Mouse (Mus musculus): ENCODE data around the gene Stx7. TPM values are rescaled to one million over a fixed set of nuclear protein-coding genes. Genes with fewer than 3 reads are reported as not detected.

The Stx7 gene
- polyA plus RNA-seq, 1 experiment, result 42.2 TPM

DNA sequence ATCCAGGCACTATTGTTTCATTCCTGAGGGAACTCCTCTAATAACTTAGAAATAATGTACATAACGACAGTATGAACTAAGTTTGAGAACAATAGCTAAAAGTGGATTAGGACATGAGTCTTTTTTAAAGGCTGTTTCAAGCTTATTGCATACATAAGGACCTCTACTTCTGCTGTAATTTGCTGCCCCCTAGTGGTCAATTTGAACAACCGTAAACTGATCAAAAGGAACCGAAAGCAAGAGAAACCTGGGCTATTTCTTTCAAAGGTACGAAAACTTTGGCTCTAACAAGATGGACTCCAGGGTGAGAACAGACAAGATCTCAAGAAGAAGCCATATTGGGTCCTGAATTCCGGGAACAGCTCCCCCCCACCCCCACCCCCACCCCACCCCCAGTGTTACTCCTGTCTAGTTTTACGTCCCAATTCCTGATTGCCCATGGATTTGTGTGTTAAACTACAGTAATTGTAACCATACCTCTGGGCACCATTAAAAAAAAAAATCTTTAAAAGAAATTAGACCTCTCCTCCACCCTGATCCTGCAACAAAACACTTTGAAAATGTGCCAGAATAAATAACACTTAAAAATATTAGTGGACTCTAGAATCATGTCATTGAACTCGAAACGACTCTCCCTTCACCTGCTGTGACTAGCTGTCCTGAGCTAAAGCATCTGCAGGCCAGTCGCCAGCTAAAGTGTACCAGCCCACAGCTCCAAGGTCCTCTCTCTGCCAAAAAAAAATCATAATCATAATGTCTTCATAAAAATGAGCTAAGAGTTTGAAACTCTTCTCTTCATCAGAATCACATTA is 17.4 kb upstream of the Stx7 start:
- 40% methylated on average over 9 of the region's 9 CpGs for whole genome bisulfite sequencing
- no peak overlapping the region for H3K27ac ChIP-seq (ENCODE audit: control insufficient read depth, insufficient read depth, low read length)
- DNase-seq, result peak; percentile 55

DNA sequence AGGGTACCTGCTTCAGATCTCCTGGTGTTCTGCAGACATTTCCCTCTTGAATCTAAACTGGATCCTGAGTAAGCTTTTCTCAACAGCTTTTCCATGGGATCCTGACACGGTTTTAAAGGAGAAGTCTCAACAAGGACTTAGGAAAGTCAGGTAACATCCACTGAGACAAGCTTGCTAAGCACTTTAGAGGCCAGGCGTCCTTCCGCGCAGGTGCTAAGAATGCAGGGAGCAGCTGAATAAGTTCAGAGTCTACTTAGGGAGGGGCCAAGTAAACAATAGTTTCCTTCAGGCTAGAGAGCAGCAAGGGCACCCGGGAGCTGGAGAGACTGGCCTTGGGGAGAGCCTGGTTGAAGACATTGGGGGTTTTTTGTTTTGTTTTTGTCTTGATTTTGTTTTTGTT is 16.8 kb upstream of the Stx7 start:
- no peak for DNase-seq
- no peak overlapping the region for H3K4me3 ChIP-seq (ENCODE audit: control insufficient read depth, insufficient read depth, low read length)
- no peaks in the 10 kb centered on the region for H3K27me3 ChIP-seq (ENCODE audit: control insufficient read depth, insufficient read depth, low read length)
- TF ChIP-seq CTCF (IDR thresholded peaks at IDR 0.05; ENCODE audit: borderline replicate concordance, control insufficient read depth, extremely low read depth, insufficient read depth, low read length, poor library complexity) (no peak), POLR2A (IDR thresholded peaks at IDR 0.05; ENCODE audit: control insufficient read depth, extremely low read depth, insufficient read depth, low read length, poor library complexity) (no peak)
- H3K36me3 ChIP-seq (ENCODE audit: control insufficient read depth, insufficient read depth, low read length), result no peaks in the 10 kb centered on the region
- H3K4me1 ChIP-seq (replicated peaks; ENCODE audit: control insufficient read depth, insufficient read depth, low read length), result no peaks in the 10 kb centered on the region
- peak overlapping the region; percentile 29; the same call in 1 of the 2 replicates for H3K27ac ChIP-seq (ENCODE audit: control insufficient read depth, insufficient read depth, low read length)
- WGBS, result 81% methylated on average over 5 of the region's 5 CpGs

More for the DNA sequence above, 17.4 kb upstream of the Stx7 start:
- no peak for TF ChIP-seq CTCF (IDR thresholded peaks at IDR 0.05; ENCODE audit: borderline replicate concordance, control insufficient read depth, extremely low read depth, insufficient read depth, low read length, poor library complexity)
- no peak for TF ChIP-seq POLR2A (IDR thresholded peaks at IDR 0.05; ENCODE audit: control insufficient read depth, extremely low read depth, insufficient read depth, low read length, poor library complexity)
- H3K27me3 ChIP-seq (ENCODE audit: control insufficient read depth, insufficient read depth, low read length), result no peaks in the 10 kb centered on the region
- H3K4me3 ChIP-seq (ENCODE audit: control insufficient read depth, insufficient read depth, low read length), result no peak overlapping the region
- H3K36me3 ChIP-seq (ENCODE audit: control insufficient read depth, insufficient read depth, low read length), result no peaks in the 10 kb centered on the region
- H3K4me1 ChIP-seq (replicated peaks; ENCODE audit: control insufficient read depth, insufficient read depth, low read length), result no peaks in the 10 kb centered on the region

DNA sequence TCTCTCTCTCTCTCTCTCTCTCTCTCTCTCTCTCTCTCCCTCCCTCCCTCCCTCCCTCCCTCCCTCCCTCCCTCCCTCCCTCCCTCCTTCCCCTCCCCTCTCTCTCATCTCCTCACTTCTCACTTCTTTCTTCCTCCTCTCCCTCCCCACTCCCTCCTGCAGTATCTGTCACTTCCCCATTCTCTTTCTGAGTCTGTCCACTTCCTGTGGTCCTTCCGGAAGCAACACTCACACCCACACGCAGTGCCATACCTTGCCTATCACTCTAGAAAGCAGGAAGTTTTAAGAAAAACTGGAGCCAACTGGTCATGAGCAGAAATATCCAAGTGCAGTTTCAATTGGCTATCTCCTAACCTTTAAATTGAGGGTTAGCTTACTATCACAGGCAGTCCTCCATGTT is 16.0 kb upstream of the Stx7 start:
- 17% methylated on average over 2 of the region's 2 CpGs for WGBS
- no peaks in the 10 kb centered on the region for H3K36me3 ChIP-seq (ENCODE audit: control insufficient read depth, insufficient read depth, low read length)
- DNase-seq, result no peak
- TF ChIP-seq CTCF (IDR thresholded peaks at IDR 0.05; ENCODE audit: borderline replicate concordance, control insufficient read depth, extremely low read depth, insufficient read depth, low read length, poor library complexity) (no peak), POLR2A (IDR thresholded peaks at IDR 0.05; ENCODE audit: control insufficient read depth, extremely low read depth, insufficient read depth, low read length, poor library complexity) (no peak)
- H3K4me1 ChIP-seq (replicated peaks; ENCODE audit: control insufficient read depth, insufficient read depth, low read length), result no peaks in the 10 kb centered on the region
- H3K4me3 ChIP-seq (ENCODE audit: control insufficient read depth, insufficient read depth, low read length), result no peak overlapping the region
- no peak overlapping the region for H3K27ac ChIP-seq (ENCODE audit: control insufficient read depth, insufficient read depth, low read length)
- no peaks in the 10 kb centered on the region for H3K27me3 ChIP-seq (ENCODE audit: control insufficient read depth, insufficient read depth, low read length)

DNA sequence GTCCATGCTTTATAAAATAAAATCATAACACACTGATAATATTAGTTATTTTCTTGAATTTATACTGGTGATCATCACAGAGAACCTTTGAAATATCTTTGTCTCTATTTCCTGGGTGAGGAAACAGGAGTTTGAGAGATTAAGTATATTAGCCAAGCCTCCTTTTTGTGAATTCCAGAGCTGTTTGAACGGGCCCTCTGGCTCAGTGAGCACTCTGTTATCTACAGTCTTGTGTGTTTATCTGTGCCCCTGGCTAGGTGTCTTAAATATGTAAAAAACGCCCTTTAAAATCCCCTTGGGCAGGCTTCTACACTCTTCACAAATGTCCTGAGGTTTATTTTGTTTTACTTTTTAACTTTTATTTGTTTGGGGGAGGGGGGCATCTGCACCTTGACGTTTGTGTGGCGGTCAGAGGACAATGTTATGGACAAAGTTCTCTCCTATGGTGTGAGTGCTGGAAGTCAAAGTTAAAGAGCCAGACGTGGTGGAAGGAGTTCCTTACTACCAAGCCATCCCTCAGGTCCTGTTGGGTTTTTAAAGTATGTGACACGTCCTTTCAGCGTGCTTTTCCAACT is 14.9 kb upstream of the Stx7 start:
- DNase-seq, result no peak
- no peak overlapping the region for H3K4me3 ChIP-seq (ENCODE audit: control insufficient read depth, insufficient read depth, low read length)
- 87% methylated on average over 7 of the region's 7 CpGs for WGBS
- no peak overlapping the region for H3K27ac ChIP-seq (ENCODE audit: control insufficient read depth, insufficient read depth, low read length)
- H3K4me1 ChIP-seq (replicated peaks; ENCODE audit: control insufficient read depth, insufficient read depth, low read length), result no peaks in the 10 kb centered on the region
- H3K36me3 ChIP-seq (ENCODE audit: control insufficient read depth, insufficient read depth, low read length), result no peaks in the 10 kb centered on the region
- H3K27me3 ChIP-seq (ENCODE audit: control insufficient read depth, insufficient read depth, low read length), result no peaks in the 10 kb centered on the region
- TF ChIP-seq POLR2A (IDR thresholded peaks at IDR 0.05; ENCODE audit: control insufficient read depth, extremely low read depth, insufficient read depth, low read length, poor library complexity) (no peak), CTCF (IDR thresholded peaks at IDR 0.05; ENCODE audit: borderline replicate concordance, control insufficient read depth, extremely low read depth, insufficient read depth, low read length, poor library complexity) (no peak)

DNA sequence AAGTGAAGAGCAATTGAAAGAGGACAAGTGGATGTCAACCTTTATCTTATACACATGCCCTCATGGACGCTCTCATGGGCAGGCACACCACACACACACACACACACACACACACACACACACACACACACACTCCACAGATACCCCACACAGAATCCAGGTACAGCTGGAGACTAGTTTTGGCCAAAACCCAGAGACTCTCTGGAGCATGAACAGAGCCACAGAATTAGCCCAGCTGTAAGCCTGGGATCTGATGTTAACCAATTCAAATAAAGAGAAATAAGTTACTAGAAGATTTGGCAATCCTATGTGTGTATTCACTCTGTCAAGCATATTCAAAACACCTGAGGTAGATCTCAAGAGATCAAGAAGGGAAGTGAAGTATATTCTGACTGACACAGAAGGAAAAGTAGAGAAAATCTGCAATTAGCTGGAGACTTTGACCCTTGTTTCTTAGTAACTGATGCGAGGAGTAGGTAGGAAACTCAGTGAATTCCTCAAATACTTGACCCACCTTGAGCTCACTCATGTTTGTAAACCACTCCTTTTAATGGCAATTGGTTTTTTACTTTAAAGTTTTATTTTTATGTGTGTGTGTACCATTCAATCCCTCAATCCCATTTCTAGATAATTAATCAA is 10.4 kb upstream of the Stx7 start:
- H3K4me3 ChIP-seq (ENCODE audit: control insufficient read depth, insufficient read depth, low read length), result no peak overlapping the region
- 90% methylated on average over 2 of the region's 2 CpGs for WGBS
- no peaks in the 10 kb centered on the region for H3K4me1 ChIP-seq (replicated peaks; ENCODE audit: control insufficient read depth, insufficient read depth, low read length)
- H3K36me3 ChIP-seq (ENCODE audit: control insufficient read depth, insufficient read depth, low read length), result no peaks in the 10 kb centered on the region
- TF ChIP-seq POLR2A (IDR thresholded peaks at IDR 0.05; ENCODE audit: control insufficient read depth, extremely low read depth, insufficient read depth, low read length, poor library complexity), result no peak
- TF ChIP-seq CTCF (IDR thresholded peaks at IDR 0.05; ENCODE audit: borderline replicate concordance, control insufficient read depth, extremely low read depth, insufficient read depth, low read length, poor library complexity), result no peak
- no peaks in the 10 kb centered on the region for H3K27me3 ChIP-seq (ENCODE audit: control insufficient read depth, insufficient read depth, low read length)
- DNase-seq, result no peak
- no peak overlapping the region for H3K27ac ChIP-seq (ENCODE audit: control insufficient read depth, insufficient read depth, low read length)

DNA sequence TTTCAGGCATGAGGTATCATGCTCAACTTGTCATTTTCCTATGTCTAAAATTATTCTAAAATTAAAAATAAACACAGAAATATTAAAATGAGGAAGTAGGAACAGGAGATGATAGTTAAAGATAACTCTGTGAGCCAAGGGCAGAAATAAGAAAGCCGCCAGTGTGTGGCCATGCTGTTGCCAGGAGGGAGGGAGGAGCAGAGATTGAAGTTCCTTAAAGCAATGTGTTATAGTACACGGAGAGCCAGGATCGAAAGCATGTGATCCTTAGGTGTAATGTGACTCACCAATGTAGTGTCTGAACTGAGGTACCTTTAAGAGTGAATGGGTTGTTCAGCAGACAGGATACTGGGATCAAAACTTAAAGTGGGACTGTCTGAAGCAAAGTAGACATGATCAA is 6.4 kb upstream of the Stx7 start:
- Histone ChIP-seq H3K27me3 (ENCODE audit: control insufficient read depth, insufficient read depth, low read length) (no peaks in the 10 kb centered on the region), H3K4me3 (ENCODE audit: control insufficient read depth, insufficient read depth, low read length) (no peak overlapping the region), H3K27ac (ENCODE audit: control insufficient read depth, insufficient read depth, low read length) (no peak overlapping the region), H3K4me1 (replicated peaks; ENCODE audit: control insufficient read depth, insufficient read depth, low read length) (no peaks in the 10 kb centered on the region), H3K36me3 (ENCODE audit: control insufficient read depth, insufficient read depth, low read length) (no peaks in the 10 kb centered on the region)
- TF ChIP-seq POLR2A (IDR thresholded peaks at IDR 0.05; ENCODE audit: control insufficient read depth, extremely low read depth, insufficient read depth, low read length, poor library complexity), result no peak
- no peak for TF ChIP-seq CTCF (IDR thresholded peaks at IDR 0.05; ENCODE audit: borderline replicate concordance, control insufficient read depth, extremely low read depth, insufficient read depth, low read length, poor library complexity)
- DNase-seq, result no peak
- WGBS, result 11% methylated on average over 3 of the region's 3 CpGs
